Mouse (Mus musculus): ENCODE measurements around the gene Plxna2. TPM values are rescaled to one million over a fixed set of nuclear protein-coding genes. Genes with fewer than 3 reads are reported as not detected.

Plxna2 gene
- polyA plus RNA-seq, 1 experiment from 2014 or later = 8.5 TPM

Small RNA genes within 50 kb of the gene (microRNA-seq; reads per million reads assigned to microRNA genes)
- 6.1 reads per million, percentile 23 among the genes with 10 or more reads in this experiment for gene Mir3962
